Mouse (Mus musculus) urinary bladder, postnatal 10 days (tissue): ENCODE results near the gene Plekhm1.

ENCODE experiments used
- DNase-seq: peaks from one replicate; pipeline ENCODE4 v3.0.0; 2022; ENCODE audit warnings: low spot score

Plekhm1 gene

GRCm38 (mm10) chr11:103314736-103315374, 97.6 kb downstream of the Plekhm1 start:
- no peak for DNase-seq
